Mouse (Mus musculus): ENCODE measurements around the gene Gpr155. TPM values are rescaled to one million over a fixed set of nuclear protein-coding genes. Genes with fewer than 3 reads are reported as not detected.
A peak's percentile ranks its signal among the peaks of the same experiment; 100 is the strongest.

The Gpr155 gene
- polyA plus RNA-seq, 1 experiment from 2014 or later = 15.8 TPM

- H3K27me3 ChIP-seq (ENCODE audit: control insufficient read depth, insufficient read depth, low read length) = no peaks in the 10 kb centered on the region
- H3K4me2 ChIP-seq (ENCODE audit: low read depth, low read length) = no peak overlapping the region
- no peak for ATAC-seq (ENCODE audit: low read depth)
- H3K27ac ChIP-seq (ENCODE audit: low read depth, low read length) = no peak overlapping the region
- H3K4me1 ChIP-seq (ENCODE audit: control insufficient read depth, insufficient read depth, low read length) = no peaks in the 10 kb centered on the region
- no peaks in the 10 kb centered on the region for H3K9me3 ChIP-seq (ENCODE audit: control insufficient read depth, low read length)
- no peaks in the 10 kb centered on the region for H3K36me3 ChIP-seq (ENCODE audit: control insufficient read depth, insufficient read depth, low read length)
- no peak overlapping the region for H3K4me3 ChIP-seq (ENCODE audit: low read depth, low read length)
- no peak overlapping the region for H3K9ac ChIP-seq (replicated peaks; ENCODE audit: low read depth, low read length)
- WGBS = 85% methylated on average over 8 of the region's 8 CpGs
Measured at GRCm38 (mm10) chr2:73395516-73395915, 9.1 kb upstream of the Gpr155 start.

GRCm38 (mm10) chr2:73394476-73394875, 8.1 kb upstream of the Gpr155 start:
- Histone ChIP-seq H3K36me3 (ENCODE audit: control insufficient read depth, insufficient read depth, low read length) (no peaks in the 10 kb centered on the region), H3K4me2 (ENCODE audit: low read depth, low read length) (no peak overlapping the region), H3K9ac (replicated peaks; ENCODE audit: low read depth, low read length) (no peak overlapping the region), H3K9me3 (ENCODE audit: control insufficient read depth, low read length) (no peaks in the 10 kb centered on the region), H3K4me3 (ENCODE audit: low read depth, low read length) (no peak overlapping the region), H3K4me1 (ENCODE audit: control insufficient read depth, insufficient read depth, low read length) (no peaks in the 10 kb centered on the region), H3K27me3 (ENCODE audit: control insufficient read depth, insufficient read depth, low read length) (no peaks in the 10 kb centered on the region), H3K27ac (ENCODE audit: low read depth, low read length) (no peak overlapping the region)
- no peak for ATAC-seq (ENCODE audit: low read depth)
- 93% methylated on average over 3 of the region's 3 CpGs for WGBS

GRCm38 (mm10) chr2:73392772-73393171, 6.4 kb upstream of the Gpr155 start:
- no peak overlapping the region for H3K4me3 ChIP-seq (ENCODE audit: low read depth, low read length)
- no peak overlapping the region for H3K27ac ChIP-seq (ENCODE audit: low read depth, low read length)
- H3K4me1 ChIP-seq (ENCODE audit: control insufficient read depth, insufficient read depth, low read length) = no peaks in the 10 kb centered on the region
- no peaks in the 10 kb centered on the region for H3K36me3 ChIP-seq (ENCODE audit: control insufficient read depth, insufficient read depth, low read length)
- no peak overlapping the region for H3K9ac ChIP-seq (replicated peaks; ENCODE audit: low read depth, low read length)
- 90% methylated on average over 2 of the region's 2 CpGs for WGBS
- no peak overlapping the region for H3K4me2 ChIP-seq (ENCODE audit: low read depth, low read length)
- H3K9me3 ChIP-seq (ENCODE audit: control insufficient read depth, low read length) = no peaks in the 10 kb centered on the region
- H3K27me3 ChIP-seq (ENCODE audit: control insufficient read depth, insufficient read depth, low read length) = no peaks in the 10 kb centered on the region
- no peak for ATAC-seq (ENCODE audit: low read depth)

GRCm38 (mm10) chr2:73389951-73390350, 3.6 kb upstream of the Gpr155 start:
- no peak for ATAC-seq (ENCODE audit: low read depth)
- Histone ChIP-seq H3K4me1 (ENCODE audit: control insufficient read depth, insufficient read depth, low read length) (no peaks in the 10 kb centered on the region), H3K9ac (replicated peaks; ENCODE audit: low read depth, low read length) (no peak overlapping the region), H3K9me3 (ENCODE audit: control insufficient read depth, low read length) (no peaks in the 10 kb centered on the region), H3K36me3 (ENCODE audit: control insufficient read depth, insufficient read depth, low read length) (no peaks in the 10 kb centered on the region), H3K4me3 (ENCODE audit: low read depth, low read length) (no peak overlapping the region), H3K27ac (ENCODE audit: low read depth, low read length) (no peak overlapping the region), H3K4me2 (ENCODE audit: low read depth, low read length) (no peak overlapping the region), H3K27me3 (ENCODE audit: control insufficient read depth, insufficient read depth, low read length) (no peaks in the 10 kb centered on the region)
- WGBS = 94% methylated on average over 3 of the region's 3 CpGs

GRCm38 (mm10) chr2:73387806-73388205, 1.4 kb upstream of the Gpr155 start:
- no peak for ATAC-seq (ENCODE audit: low read depth)
- WGBS = 88% methylated on average over 1 of the region's 1 CpGs

GRCm38 (mm10) chr2:73385641-73386355, 574 bp downstream of the Gpr155 start:
- Histone ChIP-seq H3K4me3 (ENCODE audit: low read depth, low read length) (peak overlapping the region; percentile 68), H3K9ac (replicated peaks; ENCODE audit: low read depth, low read length) (peak overlapping the region; percentile 66), H3K4me1 (ENCODE audit: control insufficient read depth, insufficient read depth, low read length) (no peaks in the 10 kb centered on the region), H3K36me3 (ENCODE audit: control insufficient read depth, insufficient read depth, low read length) (no peaks in the 10 kb centered on the region), H3K9me3 (ENCODE audit: control insufficient read depth, low read length) (no peaks in the 10 kb centered on the region), H3K4me2 (ENCODE audit: low read depth, low read length) (peak overlapping the region; percentile 84), H3K27ac (ENCODE audit: low read depth, low read length) (peak overlapping the region; percentile 72), H3K27me3 (ENCODE audit: control insufficient read depth, insufficient read depth, low read length) (no peaks in the 10 kb centered on the region)
- WGBS = 1% methylated on average over 28 of the region's 29 CpGs
- ATAC-seq (ENCODE audit: low read depth) = no peak

More at GRCm38 (mm10) chr2:73387806-73388205, 1.4 kb upstream of the Gpr155 start:
- Histone ChIP-seq H3K4me3 (ENCODE audit: low read depth, low read length) (no peak overlapping the region), H3K4me2 (ENCODE audit: low read depth, low read length) (no peak overlapping the region), H3K27me3 (ENCODE audit: control insufficient read depth, insufficient read depth, low read length) (no peaks in the 10 kb centered on the region), H3K4me1 (ENCODE audit: control insufficient read depth, insufficient read depth, low read length) (no peaks in the 10 kb centered on the region), H3K36me3 (ENCODE audit: control insufficient read depth, insufficient read depth, low read length) (no peaks in the 10 kb centered on the region), H3K9me3 (ENCODE audit: control insufficient read depth, low read length) (no peaks in the 10 kb centered on the region), H3K9ac (replicated peaks; ENCODE audit: low read depth, low read length) (no peak overlapping the region), H3K27ac (ENCODE audit: low read depth, low read length) (no peak overlapping the region)

GRCm38 (mm10) chr2:73385172-73385571, 1.2 kb downstream of the Gpr155 start:
- 91% methylated on average over 4 of the region's 4 CpGs for WGBS

GRCm38 (mm10) chr2:73380298-73380975, 5.9 kb downstream of the Gpr155 start:
- Histone ChIP-seq H3K27me3 (ENCODE audit: control insufficient read depth, insufficient read depth, low read length) (no peaks in the 10 kb centered on the region), H3K27ac (ENCODE audit: low read depth, low read length) (no peak overlapping the region), H3K36me3 (ENCODE audit: control insufficient read depth, insufficient read depth, low read length) (no peaks in the 10 kb centered on the region), H3K4me1 (ENCODE audit: control insufficient read depth, insufficient read depth, low read length) (peaks cover 4% of the 10 kb centered on the region), H3K4me2 (ENCODE audit: low read depth, low read length) (no peak overlapping the region), H3K9me3 (ENCODE audit: control insufficient read depth, low read length) (no peaks in the 10 kb centered on the region), H3K9ac (replicated peaks; ENCODE audit: low read depth, low read length) (no peak overlapping the region), H3K4me3 (ENCODE audit: low read depth, low read length) (no peak overlapping the region)
- no peak for ATAC-seq (ENCODE audit: low read depth)
- WGBS = 89% methylated on average over 9 of the region's 9 CpGs

More at GRCm38 (mm10) chr2:73385172-73385571, 1.2 kb downstream of the Gpr155 start:
- H3K4me2 ChIP-seq (ENCODE audit: low read depth, low read length) = peak overlapping the region; percentile 84; the same call in 1 of the 2 replicates
- no peaks in the 10 kb centered on the region for H3K27me3 ChIP-seq (ENCODE audit: control insufficient read depth, insufficient read depth, low read length)
- no peaks in the 10 kb centered on the region; the same call in 1 of the 2 replicates for H3K4me1 ChIP-seq (ENCODE audit: control insufficient read depth, insufficient read depth, low read length)
- H3K27ac ChIP-seq (ENCODE audit: low read depth, low read length) = no peak overlapping the region
- no peak for ATAC-seq (ENCODE audit: low read depth)
- no peak overlapping the region for H3K9ac ChIP-seq (replicated peaks; ENCODE audit: low read depth, low read length)
- H3K36me3 ChIP-seq (ENCODE audit: control insufficient read depth, insufficient read depth, low read length) = no peaks in the 10 kb centered on the region
- H3K9me3 ChIP-seq (ENCODE audit: control insufficient read depth, low read length) = no peaks in the 10 kb centered on the region
- peak overlapping the region; percentile 68; the same call in 1 of the 2 replicates for H3K4me3 ChIP-seq (ENCODE audit: low read depth, low read length)

- 83% methylated on average over 5 of the region's 5 CpGs for WGBS
Measured at GRCm38 (mm10) chr2:73379656-73380055, 6.7 kb downstream of the Gpr155 start.

More at GRCm38 (mm10) chr2:73379656-73380055, 6.7 kb downstream of the Gpr155 start:
- no peak overlapping the region for H3K4me3 ChIP-seq (ENCODE audit: low read depth, low read length)
- no peaks in the 10 kb centered on the region for H3K9me3 ChIP-seq (ENCODE audit: control insufficient read depth, low read length)
- no peaks in the 10 kb centered on the region for H3K36me3 ChIP-seq (ENCODE audit: control insufficient read depth, insufficient read depth, low read length)
- H3K4me2 ChIP-seq (ENCODE audit: low read depth, low read length) = no peak overlapping the region
- no peak for ATAC-seq (ENCODE audit: low read depth)
- no peaks in the 10 kb centered on the region for H3K27me3 ChIP-seq (ENCODE audit: control insufficient read depth, insufficient read depth, low read length)
- no peak overlapping the region for H3K27ac ChIP-seq (ENCODE audit: low read depth, low read length)
- peaks cover 4% of the 10 kb centered on the region for H3K4me1 ChIP-seq (ENCODE audit: control insufficient read depth, insufficient read depth, low read length)
- no peak overlapping the region for H3K9ac ChIP-seq (replicated peaks; ENCODE audit: low read depth, low read length)

All from neural tube, embryonic 14.5 days (tissue).